Mouse (Mus musculus) kidney, adult 2 months (tissue): ENCODE results near the gene Brsk1.

ENCODE experiments used
- CTCF ChIP-seq: fragments of 200-500 bp; conservative IDR thresholded peaks from 2 replicates; pipeline ENCODE4 v1.5.1; 2011; ENCODE audit warnings: low read depth, mild to moderate bottlenecking, control low read depth, low read length, moderate library complexity, mixed read lengths; ENCODE audit not compliant: insufficient read depth, insufficient read length
- POLR2A ChIP-seq: fragments of 200-500 bp; IDR thresholded peaks from one replicate; pipeline ENCODE4 v1.6.1; 2011; ENCODE audit warnings: low read depth, low read length, control low read depth

GRCm38 (mm10) chr7:4751971-4752820, 61.8 kb downstream of the Brsk1 start:
- TF ChIP-seq CTCF (no peak), POLR2A (no peak)
